Mouse (Mus musculus) E14TG2a.4 (cell line): Measurements from ENCODE around the gene Adamtsl4.
"Not testable (repeated sequence)": the region's sequence is repeated elsewhere in the genome, so short reads cannot be mapped to it uniquely, and the experiment has no call there.

Experiments used
- CTCF ChIP-seq: conservative IDR thresholded peaks from 2 replicates; pipeline ENCODE4 v1.5.1; 2014; ENCODE audit warnings: low read length
- NANOG ChIP-seq: IDR thresholded peaks from 2 replicates; pipeline ENCODE4 v1.6.1; 2014; ENCODE audit warnings: borderline replicate concordance, low read length, mixed read lengths
- POU5F1 ChIP-seq: IDR thresholded peaks from 2 replicates; pipeline ENCODE4 v1.6.1; 2014; ENCODE audit warnings: low read length, borderline replicate concordance

DNA sequence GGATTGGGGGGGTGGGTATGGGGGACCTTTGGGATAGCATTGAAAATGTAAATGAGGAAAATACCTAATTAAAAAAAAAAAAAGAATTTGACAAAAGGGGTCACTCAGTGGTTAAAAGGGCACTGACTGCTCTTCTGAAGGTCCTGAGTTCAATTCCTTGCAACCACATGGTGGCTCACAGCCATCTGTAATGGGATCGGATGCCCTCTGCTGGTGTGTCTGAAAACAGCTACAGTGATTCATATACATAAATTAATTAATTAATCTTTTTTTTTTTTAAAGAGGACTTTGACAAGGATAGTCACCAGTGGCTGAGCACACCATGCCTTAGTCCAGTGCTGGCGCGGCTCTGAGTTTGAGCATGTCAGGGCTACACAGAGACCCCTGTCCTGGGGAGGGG, 17.3 kb downstream of the Adamtsl4 start:
- peak; percentile 38 for TF ChIP-seq CTCF
- not testable (repeated sequence) for TF ChIP-seq POU5F1, NANOG
